Mouse (Mus musculus): ENCODE data around the gene Ccr6. TPM values are rescaled to one million over a fixed set of nuclear protein-coding genes. Genes with fewer than 3 reads are reported as not detected.

Gene Ccr6
- polyA plus RNA-seq, 1 experiment, result 3.6 TPM

DNA sequence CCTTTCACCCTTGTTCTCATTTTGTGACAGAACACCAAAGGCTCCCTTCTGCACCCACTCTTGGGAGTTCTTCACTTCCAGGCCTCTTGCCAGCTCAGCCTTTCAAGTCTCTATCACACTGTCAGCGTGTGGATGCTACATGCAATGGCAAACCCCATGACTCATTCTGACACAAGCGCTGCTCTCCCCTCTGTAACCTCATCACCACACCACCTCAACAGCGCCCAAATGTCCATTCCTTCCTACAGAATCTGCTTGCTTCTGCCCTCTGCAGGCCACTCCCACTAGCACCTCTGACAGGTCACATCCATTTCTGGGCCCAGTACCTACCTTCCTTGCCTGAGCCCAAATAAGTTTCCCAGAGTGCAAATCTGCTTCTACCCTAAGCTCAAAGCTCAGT, 70.0 kb downstream of the Ccr6 start:
- Histone ChIP-seq H3K27me3 (ENCODE audit: control insufficient read depth, insufficient read depth, low read length) (no peaks in the 10 kb centered on the region), H3K4me1 (ENCODE audit: control insufficient read depth, insufficient read depth, insufficient read length, low read length) (no peaks in the 10 kb centered on the region), H3K4me3 (ENCODE audit: low read depth, low read length) (no peak overlapping the region), H3K36me3 (ENCODE audit: control insufficient read depth, insufficient read depth, low read length) (no peaks in the 10 kb centered on the region), H3K27ac (ENCODE audit: insufficient read depth, low read depth, low read length) (no peak overlapping the region)
- TF ChIP-seq CTCF (IDR thresholded peaks at IDR 0.05; ENCODE audit: extremely low read depth, insufficient read length, insufficient replicate concordance, low read depth, low read length) (no peak), POLR2A (IDR thresholded peaks at IDR 0.05; ENCODE audit: low read depth, low read length) (no peak)
- WGBS, result 54% methylated on average over 3 of the region's 3 CpGs

Other genes starting within 250 kb of the Ccr6 start
- gene Gm49673, start 88.3 kb upstream of the Ccr6 start, polyA plus RNA-seq (2012; rRNA removed), result 1.1 and 1.8 TPM in 2 replicates
- 32.0 and 48.6 TPM in 2 replicates for gene Rnaset2a, start 87.9 kb upstream of the Ccr6 start, polyA plus RNA-seq (2012; rRNA removed)
- gene Fgfr1op, start 70.5 kb upstream of the Ccr6 start, polyA plus RNA-seq (2012; rRNA removed), result 0.20 and 0.38 TPM in 2 replicates
- 81.7 and 111 TPM in 2 replicates for gene Mpc1, start 46.9 kb downstream of the Ccr6 start, polyA plus RNA-seq (2012; rRNA removed)
- gene Sft2d1, start 75.1 kb downstream of the Ccr6 start, polyA plus RNA-seq (2012; rRNA removed), result 42.9 and 90.1 TPM in 2 replicates
- gene Prr18, start 101.4 kb downstream of the Ccr6 start, polyA plus RNA-seq (2012; rRNA removed), result 0.51 and 0.79 TPM in 2 replicates
- gene T2, start 119.9 kb downstream of the Ccr6 start, polyA plus RNA-seq (2012; rRNA removed), result 0.11 TPM in 1 of 2 replicates, not detected in the other
- gene T, start 198.4 kb downstream of the Ccr6 start, polyA plus RNA-seq (2012; rRNA removed), result not detected in 2 replicates